Mouse (Mus musculus): ENCODE data around the gene Ppp2ca.

DNA sequence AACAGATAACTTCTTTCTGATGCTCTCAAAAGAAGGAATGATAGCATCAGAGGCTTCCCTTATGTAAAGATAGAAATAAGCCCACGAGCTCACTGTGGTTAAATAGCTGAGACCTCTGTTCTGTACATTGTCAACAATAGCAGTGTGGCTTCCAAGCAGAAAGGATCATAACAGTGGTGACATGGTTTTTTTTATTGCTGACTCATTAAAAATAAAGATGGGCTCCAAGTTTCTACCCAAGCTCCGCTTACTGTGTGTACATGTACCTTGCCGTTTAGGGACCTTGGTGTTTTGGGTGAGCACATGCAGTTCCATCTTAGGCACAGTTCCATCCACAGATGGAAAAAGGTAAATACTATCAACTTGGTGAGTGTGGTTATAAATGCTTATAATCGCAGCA is 4.5 kb downstream of the Ppp2ca start:
- no peak for TF ChIP-seq CTCF (IDR thresholded peaks at IDR 0.05; ENCODE audit: extremely low read depth, insufficient read depth, insufficient read length, insufficient replicate concordance)
- TF ChIP-seq POLR2A (IDR thresholded peaks at IDR 0.05; ENCODE audit: low read depth, low read length): no peak
